Mouse (Mus musculus) T-helper 2 cell (primary cell): ENCODE data around the gene Gm12248.

Experiments used
- in situ Hi-C: fragments of 300-600 bp; cut with MboI, MseI; formaldehyde crosslinking; loops from one replicate; pipeline ENCODE4 v1.15.1; 2025; ENCODE audit warnings: high pct_unique_total_duplicates

Gene Gm12248

GRCm38 (mm10) chr11:58039027-58039426, 53.9 kb downstream of the Gm12248 start:
- in situ Hi-C loops, result no loop called here

- in situ Hi-C loops, result no loop called here
Observed at GRCm38 (mm10) chr11:58033635-58034034, 59.3 kb downstream of the Gm12248 start.

GRCm38 (mm10) chr11:58031176-58031575, 61.8 kb downstream of the Gm12248 start:
- in situ Hi-C loops, result no loop called here

GRCm38 (mm10) chr11:58029869-58030268, 63.1 kb downstream of the Gm12248 start:
- in situ Hi-C loops, result loop anchor here (5.0 kb wide), 1 partner anchor 228 kb away; the partner anchor contains the start of gene Sap30l

GRCm38 (mm10) chr11:58028981-58029380, 64.0 kb downstream of the Gm12248 start:
- in situ Hi-C loops, result loop anchor here (5.0 kb wide), 1 partner anchor 227 kb away; the partner anchor contains the start of gene Sap30l

- in situ Hi-C loops, result loop anchor here (5.0 kb wide), 1 partner anchor 225 kb away; the partner anchor contains the start of gene Sap30l
Observed at GRCm38 (mm10) chr11:58026860-58027259, 66.1 kb downstream of the Gm12248 start.

- in situ Hi-C loops, result loop anchor here (5.0 kb wide), 1 partner anchor 224 kb away; the partner anchor contains the start of gene Sap30l
Observed at GRCm38 (mm10) chr11:58026337-58026736, 66.6 kb downstream of the Gm12248 start.

- in situ Hi-C loops, result loop anchor here (5.0 kb wide), 1 partner anchor 224 kb away; the partner anchor contains the start of gene Sap30l
Observed at GRCm38 (mm10) chr11:58025881-58026280, 67.1 kb downstream of the Gm12248 start.

GRCm38 (mm10) chr11:58024671-58025070, 68.3 kb downstream of the Gm12248 start:
- in situ Hi-C loops, result loop anchor here (5.0 kb wide), 1 partner anchor 222 kb away; the partner anchor contains the start of gene Sap30l

- in situ Hi-C loops, result no loop called here
Observed at GRCm38 (mm10) chr11:58024271-58024670, 68.7 kb downstream of the Gm12248 start.

GRCm38 (mm10) chr11:58021618-58022017, 71.3 kb downstream of the Gm12248 start:
- in situ Hi-C loops, result no loop called here

GRCm38 (mm10) chr11:58021095-58021494, 71.8 kb downstream of the Gm12248 start:
- in situ Hi-C loops, result no loop called here

- in situ Hi-C loops, result no loop called here
Observed at GRCm38 (mm10) chr11:58018701-58019100, 74.2 kb downstream of the Gm12248 start.

GRCm38 (mm10) chr11:58018287-58018686, 74.6 kb downstream of the Gm12248 start:
- in situ Hi-C loops, result no loop called here

GRCm38 (mm10) chr11:58017422-58017821, 75.5 kb downstream of the Gm12248 start:
- in situ Hi-C loops, result no loop called here

- in situ Hi-C loops, result no loop called here
Observed at GRCm38 (mm10) chr11:58016371-58016770, 76.6 kb downstream of the Gm12248 start.

GRCm38 (mm10) chr11:58015339-58015738, 77.6 kb downstream of the Gm12248 start:
- in situ Hi-C loops, result no loop called here

- in situ Hi-C loops, result no loop called here
Observed at GRCm38 (mm10) chr11:58014604-58015003, 78.3 kb downstream of the Gm12248 start.
